8 mouse cellular contexts compared by ENCODE assay signal in the genomic region with DNA sequence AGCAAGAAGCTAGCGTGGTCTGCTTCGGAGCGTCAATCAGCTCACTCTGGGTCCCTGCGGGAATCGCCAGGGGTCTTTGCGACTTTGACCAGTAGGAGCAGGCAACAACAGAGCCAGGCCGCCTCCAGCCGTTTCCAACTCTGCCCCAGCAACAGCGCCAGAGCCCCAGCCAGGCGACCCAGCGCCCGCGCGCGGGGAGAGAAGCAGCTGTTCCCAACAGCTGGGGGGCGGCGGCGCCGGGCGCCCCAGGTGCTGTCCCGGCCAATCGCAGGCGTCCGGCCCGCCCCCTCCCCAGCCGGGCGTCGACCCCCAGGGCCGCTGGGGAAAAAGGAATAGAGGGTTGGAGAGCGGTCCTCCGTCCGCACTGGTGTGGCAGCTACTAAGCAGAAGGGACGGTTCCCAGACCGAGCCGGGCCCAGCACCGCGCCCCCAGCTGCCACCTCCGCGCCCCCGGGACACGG. TPM values are rescaled to one million over a fixed set of nuclear protein-coding genes. Genes with fewer than 3 reads are reported as not detected.
DNase-seq lines count a peak whose midpoint lies in the region; ATAC-seq lines count a peak whose summit lies in the region.

Gene Rbm24 (plus strand): TSS at position 294 of the 461 bp plus-strand sequence.

- no peaks in the 10 kb centered on the region for H3K9me3 ChIP-seq in forebrain, embryonic 12.5 days
- no peaks in the 10 kb centered on the region for H3K9me3 ChIP-seq in heart, embryonic 16.5 days (replicated peaks; ENCODE audit: control insufficient read depth, low read length)

- peak within 1 kb of the TSS; percentile 65 for H3K4me3 ChIP-seq in forebrain, embryonic 12.5 days (replicated peaks)
- peak within 1 kb of the TSS; percentile 85 for H3K4me3 ChIP-seq in heart, embryonic 16.5 days (ENCODE audit: low read length)

- peak within 1 kb of the TSS; percentile 80 for H3K9ac ChIP-seq in forebrain, embryonic 12.5 days
- H3K9ac ChIP-seq in heart, embryonic 16.5 days (ENCODE audit: low read length) = peak within 1 kb of the TSS; percentile 97

- DNase-seq in R1 (ENCODE audit: low read depth, low spot score) = peak; percentile 51
- DNase-seq in brain, adult 2 months (ENCODE audit: low read depth, low spot score) = peak; percentile 33
- peak; percentile 31 to 40 for DNase-seq in layer of hippocampus, postnatal 36 days
- DNase-seq in lung, postnatal 25 days (ENCODE audit: low spot score) = peak; percentile 5
- DNase-seq in skeletal muscle tissue, adult 2 months (ENCODE audit: low read depth, low spot score) = peak; percentile 91

- ATAC-seq in forebrain, embryonic 12.5 days (ENCODE audit: low FRiP score) = peak; percentile 81
- peak; percentile 86 for ATAC-seq in heart, embryonic 16.5 days (replicated peaks; ENCODE audit: extremely low read depth, insufficient read depth, low FRiP score)
- ATAC-seq in monocyte, adult 5-6 weeks (replicated peaks; ENCODE audit: insufficient number of reproducible peaks, low FRiP score, low TSS enrichment, poor library complexity, severe bottlenecking) = no peak

- H3K4me2 ChIP-seq in forebrain, embryonic 12.5 days = peak within 1 kb of the TSS; percentile 94
- H3K4me2 ChIP-seq in heart, embryonic 16.5 days (ENCODE audit: low read depth, low read length) = peak within 1 kb of the TSS; percentile 78

- peaks cover 4% of the 10 kb centered on the region; the same call in 1 of the 2 replicates for H3K27me3 ChIP-seq in forebrain, embryonic 12.5 days
- no peaks in the 10 kb centered on the region for H3K27me3 ChIP-seq in heart, embryonic 16.5 days (ENCODE audit: control insufficient read depth, insufficient read depth, low read length)

- no peaks in the 10 kb centered on the region for H3K36me3 ChIP-seq in forebrain, embryonic 12.5 days (replicated peaks)
- H3K36me3 ChIP-seq in heart, embryonic 16.5 days (ENCODE audit: control insufficient read depth, insufficient read depth) = 0 out of 2 replicates have a peak, but pooled peaks cover 2% of the 10 kb centered on the region

- WGBS in forebrain, embryonic 12.5 days = under 1% methylated on average over 35 of the region's 41 CpGs
- under 1% methylated on average over 41 of the region's 41 CpGs for WGBS in heart, embryonic 16.5 days

- peaks cover 17% of the 10 kb centered on the region for H3K4me1 ChIP-seq in forebrain, embryonic 12.5 days
- H3K4me1 ChIP-seq in heart, embryonic 16.5 days (ENCODE audit: control insufficient read depth, insufficient read depth, low read length) = no peaks in the 10 kb centered on the region

- peak within 1 kb of the TSS; percentile 59 for H3K27ac ChIP-seq in forebrain, embryonic 12.5 days
- peak within 1 kb of the TSS; percentile 99 for H3K27ac ChIP-seq in heart, embryonic 16.5 days (ENCODE audit: low read length)

RNA-seq across cellular contexts. Expression of gene Rbm24, which starts in this region (rescaled TPM):
- polyA plus RNA-seq in forebrain, embryonic 12.5 days (2016; fragmentation: Nextera tagmentation; extraction: Ambion mirVana) = 3.0 and 3.4 TPM in 2 replicates
- polyA plus RNA-seq in heart, embryonic 16.5 days (2015; fragmentation: Nextera tagmentation; extraction: Ambion mirVana) = 50.7 and 53.4 TPM in 2 replicates
- 10 to 100 TPM; 21.4 to 23.6 TPM for total RNA-seq in layer of hippocampus, postnatal 36 days (2021)
- total RNA-seq in monocyte, adult 5-6 weeks (2017) = not detected in 3 replicates

Comparison
In these comparisons a context has a peak if more than half of its experiments do, and no peak if none do; other contexts are left out.
1. RNA of gene Rbm24 (total RNA-seq): 21.4 to 23.6 TPM in layer of hippocampus, postnatal 36 days; not detected in monocyte, adult 5-6 weeks; every median in the first group is over 10 times any median in the second.
2. RNA of gene Rbm24 (polyA plus RNA-seq): 50.7 to 53.4 TPM in heart, embryonic 16.5 days; 3.0 to 3.4 TPM in forebrain, embryonic 12.5 days; every median in the first group is over 10 times any median in the second.
3. DNase-seq: peak in every context shown above with its lines; median percentile 91 in skeletal muscle tissue, adult 2 months; 51 in R1; 36 in layer of hippocampus, postnatal 36 days; 33 in brain, adult 2 months; 5 in lung, postnatal 25 days.